Mouse (Mus musculus): ENCODE results near the gene Skil. TPM values are rescaled to one million over a fixed set of nuclear protein-coding genes. Genes with fewer than 3 reads are reported as not detected.

The Skil gene
- total and polyA plus RNA-seq, 3 experiments = 7.4 to 8.6 TPM; not detected in 1

DNA sequence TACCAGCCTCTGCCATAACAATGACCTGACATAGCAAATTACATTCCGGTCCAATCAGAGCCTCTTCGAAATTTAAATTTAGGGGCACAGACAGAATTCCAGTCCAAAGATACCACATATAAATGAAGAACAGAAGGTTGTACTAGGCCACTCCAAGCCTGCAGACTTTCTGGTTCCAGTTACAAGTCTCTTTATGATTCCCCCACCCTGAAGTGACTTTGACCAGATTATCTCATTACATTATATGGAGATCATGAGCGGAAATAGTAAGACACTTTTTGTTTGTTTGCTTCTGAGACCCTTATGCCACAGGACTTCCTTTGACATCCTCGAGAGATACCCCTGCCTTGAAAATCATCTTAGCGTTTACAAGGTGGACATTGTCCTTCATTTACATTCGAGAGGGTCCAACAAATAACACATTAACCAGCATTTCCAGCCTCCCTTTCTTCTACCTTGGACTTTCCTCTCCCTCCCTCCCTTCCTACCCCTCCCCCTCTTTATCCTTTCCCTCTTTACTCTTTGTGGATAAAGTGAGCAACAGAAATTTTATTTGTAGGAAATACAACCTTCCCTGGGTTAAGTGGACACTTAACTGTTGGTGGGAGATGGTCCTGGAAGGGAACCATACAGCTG lies 17.7 kb upstream of the Skil start (continued):
- TF ChIP-seq USF1 (IDR thresholded peaks at IDR 0.05; ENCODE audit: low read depth, low read length) = no peak

DNA sequence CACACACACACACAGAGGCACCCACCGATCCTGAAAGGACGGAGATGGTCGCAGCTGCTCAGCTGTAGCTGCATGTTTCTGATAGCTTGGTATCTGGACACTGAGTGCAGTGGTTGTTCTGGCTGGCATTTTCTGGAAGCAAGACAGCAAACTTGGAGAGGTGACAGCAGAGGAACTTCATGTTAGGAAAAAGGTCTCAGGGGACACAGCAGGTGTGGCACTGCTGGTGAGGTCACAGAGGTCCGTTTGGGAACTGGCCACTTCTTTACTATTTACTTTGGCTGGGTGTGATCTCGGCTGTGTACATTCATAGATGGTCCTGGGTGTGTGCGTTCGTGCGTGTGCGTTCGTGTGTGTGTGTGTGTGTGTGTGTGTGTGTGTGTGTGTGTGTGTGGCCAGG lies 15.4 kb upstream of the Skil start:
- no peak for DNase-seq (ENCODE audit: low read depth, low spot score)
- H3K27ac ChIP-seq (ENCODE audit: control insufficient read depth, low read depth, low read length) = no peak overlapping the region
- no peak overlapping the region for H3K9ac ChIP-seq (ENCODE audit: control insufficient read depth, low read depth, low read length, poor library complexity, severe bottlenecking)
- H3K4me3 ChIP-seq (ENCODE audit: control insufficient read depth in 1 of 2, insufficient read depth in 1 of 2, low read depth in 2 of 2, low read length in 2 of 2) = no peak overlapping the region
- no peaks in the 10 kb centered on the region; a peak in 2 of 4 replicates for H3K36me3 ChIP-seq (ENCODE audit: control insufficient read depth in 1 of 2, insufficient read depth in 2 of 2, low read length in 2 of 2)
- peaks cover 0 to 4% of the 10 kb centered on the region in 2 experiments; a peak in 1 of 4 replicates for H3K4me1 ChIP-seq (ENCODE audit: control insufficient read depth in 1 of 2, insufficient read depth in 2 of 2, low read length in 2 of 2)
- H3K9me3 ChIP-seq (replicated peaks; ENCODE audit: insufficient read depth, low read length) = no peaks in the 10 kb centered on the region
- TF ChIP-seq MXI1 (IDR thresholded peaks at IDR 0.05; ENCODE audit: low read depth, low read length) = no peak
- TF ChIP-seq ELF1 (IDR thresholded peaks at IDR 0.05; ENCODE audit: low read depth, low read length) = no peak
- no peak for TF ChIP-seq TAL1 (IDR thresholded peaks at IDR 0.05; ENCODE audit: low read length)
- no peak for TF ChIP-seq MAX (IDR thresholded peaks at IDR 0.05; ENCODE audit: low read length)
- TF ChIP-seq NELFE (IDR thresholded peaks at IDR 0.05; ENCODE audit: low read depth, low read length) = no peak
- no peak for TF ChIP-seq SIN3A (IDR thresholded peaks at IDR 0.05; ENCODE audit: low read length)
- no peak for TF ChIP-seq UBTF (IDR thresholded peaks at IDR 0.05; ENCODE audit: borderline replicate concordance, insufficient read depth, low read depth, low read length)
- TF ChIP-seq ZNF384 (IDR thresholded peaks at IDR 0.05; ENCODE audit: low read depth, low read length) = no peak
- no peak for TF ChIP-seq RCOR1 (IDR thresholded peaks at IDR 0.05; ENCODE audit: low read depth, low read length)
- no peak for TF ChIP-seq GATA1 (IDR thresholded peaks at IDR 0.05; ENCODE audit: low read depth, low read length)
- TF ChIP-seq USF1 (IDR thresholded peaks at IDR 0.05; ENCODE audit: low read depth, low read length) = no peak
- no peak for TF ChIP-seq MYB (IDR thresholded peaks at IDR 0.05; ENCODE audit: low read depth, low read length)
- TF ChIP-seq POLR2AphosphoS2 (IDR thresholded peaks at IDR 0.05; ENCODE audit: low read length) = no peak
- TF ChIP-seq ZC3H11A (IDR thresholded peaks at IDR 0.05; ENCODE audit: low read depth, low read length) = no peak
- TF ChIP-seq POLR2A (IDR thresholded peaks at IDR 0.05; ENCODE audit: control insufficient read depth in 1 of 2, insufficient read depth in 1 of 2, low read depth in 1 of 2, low read length in 2 of 2, poor library complexity in 1 of 2) = no peak
- no peak for TF ChIP-seq ZKSCAN1 (IDR thresholded peaks at IDR 0.05; ENCODE audit: low read depth, low read length)
- TF ChIP-seq MAFK (IDR thresholded peaks at IDR 0.05; ENCODE audit: borderline replicate concordance, low read depth, low read length) = no peak
- H3K79me2 ChIP-seq (ENCODE audit: control insufficient read depth, insufficient read depth, low read length, poor library complexity) = no peaks in the 10 kb centered on the region
- H3K27me3 ChIP-seq (ENCODE audit: control insufficient read depth in 1 of 2, insufficient read depth in 2 of 2, low read length in 2 of 2) = peaks cover 0 to 2% of the 10 kb centered on the region in 2 experiments; a peak in 3 of 4 replicates

DNA sequence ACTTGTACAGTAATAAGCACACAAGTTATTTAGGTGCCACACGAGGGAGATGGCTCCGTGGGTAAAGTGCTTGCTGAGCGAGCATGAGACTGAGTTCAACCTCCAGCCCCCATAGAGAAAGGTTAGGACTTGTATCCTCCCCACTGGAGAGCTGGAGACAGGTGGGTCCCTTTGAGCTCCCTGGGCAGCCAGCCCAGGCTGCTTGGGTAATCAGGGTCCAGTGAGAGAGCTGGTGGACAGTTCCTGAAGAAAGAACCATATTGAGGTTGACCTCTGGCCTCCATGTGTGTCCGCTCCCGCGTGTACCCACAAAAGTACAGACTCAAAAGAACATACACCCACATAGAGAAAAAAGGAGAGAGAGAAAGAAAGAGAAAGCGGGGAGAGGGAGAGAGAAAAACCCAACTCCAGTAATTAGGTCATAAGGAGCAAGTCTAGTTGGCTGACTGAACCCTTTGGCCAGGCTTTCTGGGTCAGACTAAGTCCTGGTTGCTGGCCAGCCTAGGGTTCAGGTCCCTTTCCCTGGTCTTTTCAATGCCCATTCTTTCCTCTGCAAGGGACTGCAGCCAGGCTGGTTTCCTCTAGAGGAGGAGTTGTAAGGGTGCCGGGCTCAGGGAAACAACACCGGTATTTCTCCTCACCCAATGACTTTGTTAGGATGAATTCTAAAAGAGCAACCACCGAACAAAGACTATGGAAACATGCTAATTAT lies 13.9 kb upstream of the Skil start:
- Histone ChIP-seq H3K27me3 (ENCODE audit: control insufficient read depth in 1 of 2, insufficient read depth in 2 of 2, low read length in 2 of 2) (peaks cover 0 to 2% of the 10 kb centered on the region in 2 experiments; a peak in 2 of 4 replicates), H3K4me3 (ENCODE audit: control insufficient read depth in 1 of 2, insufficient read depth in 1 of 2, low read depth in 2 of 2, low read length in 2 of 2) (no peak overlapping the region), H3K4me1 (ENCODE audit: control insufficient read depth in 1 of 2, insufficient read depth in 2 of 2, low read length in 2 of 2) (peaks cover 0 to 4% of the 10 kb centered on the region in 2 experiments; a peak in 1 of 4 replicates), H3K36me3 (ENCODE audit: control insufficient read depth in 1 of 2, insufficient read depth in 2 of 2, low read length in 2 of 2) (no peaks in the 10 kb centered on the region; a peak in 2 of 4 replicates), H3K27ac (ENCODE audit: control insufficient read depth, low read depth, low read length) (no peak overlapping the region), H3K9me3 (replicated peaks; ENCODE audit: insufficient read depth, low read length) (no peaks in the 10 kb centered on the region), H3K79me2 (ENCODE audit: control insufficient read depth, insufficient read depth, low read length, poor library complexity) (no peaks in the 10 kb centered on the region), H3K9ac (ENCODE audit: control insufficient read depth, low read depth, low read length, poor library complexity, severe bottlenecking) (no peak overlapping the region)
- no peak for TF ChIP-seq MAZ (IDR thresholded peaks at IDR 0.05; ENCODE audit: low read depth, low read length)
- DNase-seq (ENCODE audit: low read depth, low spot score) = no peak
